Mouse (Mus musculus) embryo, embryonic 9.5 days (tissue): Measurements from ENCODE around the gene Ifitm10.

Experiments
- DNase-seq: peaks from one replicate; pipeline ENCODE4 v3.0.0-alpha.2; 2017; ENCODE audit errors: extremely low spot score

The Ifitm10 gene

GRCm38 (mm10) chr7:142389961-142390650 lies 16.6 kb upstream of the Ifitm10 start:
- DNase-seq: no peak

GRCm38 (mm10) chr7:142388740-142389139 lies 15.2 kb upstream of the Ifitm10 start:
- no peak for DNase-seq

DNA sequence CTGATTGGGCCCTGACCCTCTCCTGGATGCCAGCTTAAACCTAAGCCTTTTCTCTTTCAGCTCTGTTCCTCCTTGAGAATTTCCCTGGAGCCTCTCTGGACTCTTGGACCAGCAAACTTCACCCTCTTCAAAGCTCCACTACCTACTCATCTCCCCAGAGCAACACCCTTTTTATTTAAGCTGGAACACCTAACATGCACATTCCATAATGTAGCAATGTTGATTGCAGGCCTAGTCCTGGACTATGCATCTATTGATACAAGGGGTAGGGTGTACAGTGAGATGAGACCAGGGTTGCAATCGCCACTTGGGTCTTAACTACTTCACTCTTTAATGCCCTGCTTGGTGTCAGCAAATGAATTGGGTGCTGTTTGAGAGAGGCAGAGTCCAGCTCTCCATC lies 14.6 kb upstream of the Ifitm10 start:
- DNase-seq: no peak

GRCm38 (mm10) chr7:142387419-142388148 lies 14.0 kb upstream of the Ifitm10 start, which contains the start of gene Ctsd:
Gene Ctsd, minus strand, starts transcription at chr7:142388038.
- DNase-seq: peak; percentile 97

DNA sequence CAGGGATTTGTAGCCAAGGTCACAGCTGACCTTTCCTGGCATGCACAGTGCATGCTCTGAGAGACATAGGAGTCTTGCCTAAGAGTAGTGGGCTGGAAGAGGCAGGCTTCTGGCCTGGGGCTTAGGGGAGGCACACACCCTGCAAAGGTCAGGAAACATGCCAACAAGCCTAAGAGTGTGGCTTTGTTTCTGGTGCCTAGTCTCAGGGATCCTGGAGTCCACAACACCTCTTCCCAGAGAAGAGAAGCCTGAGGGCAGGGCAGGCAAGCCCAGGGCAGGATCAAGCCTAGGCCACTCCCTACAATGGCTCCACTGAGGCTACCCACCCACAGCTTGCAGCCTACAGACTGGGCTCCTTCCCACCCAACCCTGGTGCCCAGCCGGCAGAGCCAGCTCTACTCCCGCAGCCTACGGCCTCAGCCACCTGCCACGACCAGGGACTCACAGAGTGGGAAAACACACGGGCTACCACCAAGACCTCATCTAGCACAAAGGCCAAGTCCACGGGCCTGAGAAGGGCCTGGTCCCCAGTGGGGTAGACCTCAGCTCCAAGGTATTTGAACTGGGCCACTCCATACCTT lies 13.2 kb upstream of the Ifitm10 start:
- DNase-seq: no peak

GRCm38 (mm10) chr7:142385742-142386403 lies 12.3 kb upstream of the Ifitm10 start:
- no peak for DNase-seq

- DNase-seq: no peak
Measured at GRCm38 (mm10) chr7:142384306-142384705, 10.8 kb upstream of the Ifitm10 start.

- no peak for DNase-seq
Measured at GRCm38 (mm10) chr7:142382567-142382966, 9.0 kb upstream of the Ifitm10 start, which contains the start of gene Gm49369. Gene Gm49369, minus strand, starts transcription at chr7:142382667.

DNA sequence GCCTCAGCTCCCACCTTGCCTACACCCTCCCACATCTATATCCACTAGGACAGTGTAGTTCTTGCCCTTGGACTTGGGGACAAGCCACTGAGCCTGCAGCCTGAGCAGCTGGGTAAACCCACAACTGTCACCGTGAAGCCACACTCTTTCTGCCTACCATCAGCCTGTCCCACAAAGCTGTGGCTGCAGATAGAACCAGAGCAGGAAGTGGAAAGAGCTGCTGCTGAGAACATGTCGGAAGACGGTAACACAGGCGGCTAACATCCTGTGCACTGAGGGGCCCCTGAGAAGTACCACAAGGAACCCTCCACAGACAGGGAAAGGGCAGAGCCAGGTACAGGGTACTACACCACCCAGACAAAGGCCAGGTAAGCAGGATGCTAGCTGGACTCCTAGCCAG lies 7.6 kb upstream of the Ifitm10 start:
- no peak for DNase-seq

DNA sequence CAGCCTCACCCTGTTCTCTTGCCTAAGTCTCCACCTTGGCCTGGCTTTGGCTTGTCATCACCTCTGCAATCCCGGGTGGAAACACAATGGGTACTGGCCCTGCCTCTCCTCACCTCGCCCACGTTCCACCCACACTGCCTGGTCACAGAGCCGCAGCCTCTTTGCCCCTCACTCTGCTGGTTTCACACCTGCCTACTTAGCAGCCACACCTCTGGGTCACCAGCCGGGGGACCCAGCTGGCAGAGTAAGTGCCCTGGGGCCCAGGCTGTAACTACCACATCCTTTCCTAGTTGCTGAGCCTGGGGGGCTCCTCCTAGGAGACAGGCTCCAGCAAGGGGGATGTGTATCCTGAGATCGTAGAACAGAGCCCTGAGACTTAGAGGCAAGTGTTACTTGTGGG lies 5.6 kb upstream of the Ifitm10 start:
- no peak for DNase-seq

DNA sequence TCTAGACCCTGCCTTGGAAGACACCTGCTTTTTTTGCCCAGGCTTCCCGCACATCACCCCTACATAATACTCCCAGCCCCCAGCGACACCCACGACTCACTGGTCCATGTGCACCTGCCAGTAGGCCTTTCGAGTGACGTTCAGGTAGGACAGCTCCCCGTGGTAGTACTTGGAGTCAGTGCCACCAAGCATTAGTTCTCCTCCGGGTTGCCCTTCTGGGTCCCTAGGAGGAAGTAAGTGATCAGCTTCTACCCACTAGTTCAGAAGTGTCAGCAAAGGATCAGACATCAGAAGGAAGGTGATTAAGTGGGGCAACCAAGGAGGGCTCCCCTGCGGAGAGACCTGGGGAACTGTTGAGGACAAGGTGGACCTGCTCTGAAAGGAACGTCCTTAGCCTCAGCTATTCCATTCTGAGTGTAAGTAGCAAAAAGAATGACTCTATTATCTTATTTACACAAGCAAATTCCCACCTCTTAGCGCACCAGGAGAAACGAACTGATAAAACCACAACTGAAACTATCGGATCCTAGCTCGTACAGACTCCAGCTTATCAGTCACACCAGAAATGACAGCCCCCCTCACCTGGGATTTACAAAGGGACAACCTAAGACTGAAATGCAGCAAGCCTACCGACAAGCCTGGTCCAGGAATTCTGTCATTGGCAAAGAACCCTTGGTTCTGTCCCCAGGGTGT lies 3.8 kb upstream of the Ifitm10 start:
- no peak for DNase-seq

DNA sequence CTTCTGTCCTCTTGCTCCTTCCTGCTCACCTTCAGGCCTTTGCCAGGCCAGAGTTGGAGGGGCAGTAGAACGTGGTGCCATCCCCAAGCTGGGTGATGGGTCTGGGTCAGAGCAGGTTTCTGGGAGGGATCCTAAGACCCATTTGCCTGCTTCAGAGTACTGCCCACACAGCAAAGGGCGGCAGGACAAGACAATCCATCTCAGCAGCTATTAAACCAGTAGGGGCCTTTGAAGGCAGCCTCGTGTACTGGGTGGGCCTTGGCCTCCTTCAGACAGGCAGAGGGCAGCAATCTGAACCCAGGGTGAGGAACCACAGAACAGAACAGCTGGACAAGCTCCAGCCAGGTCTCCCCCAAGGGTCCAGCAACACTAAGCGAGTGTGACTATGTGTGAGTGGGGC lies 2.5 kb upstream of the Ifitm10 start:
- no peak for DNase-seq

GRCm38 (mm10) chr7:142375261-142375724 lies 1.7 kb upstream of the Ifitm10 start:
- DNase-seq: no peak

DNA sequence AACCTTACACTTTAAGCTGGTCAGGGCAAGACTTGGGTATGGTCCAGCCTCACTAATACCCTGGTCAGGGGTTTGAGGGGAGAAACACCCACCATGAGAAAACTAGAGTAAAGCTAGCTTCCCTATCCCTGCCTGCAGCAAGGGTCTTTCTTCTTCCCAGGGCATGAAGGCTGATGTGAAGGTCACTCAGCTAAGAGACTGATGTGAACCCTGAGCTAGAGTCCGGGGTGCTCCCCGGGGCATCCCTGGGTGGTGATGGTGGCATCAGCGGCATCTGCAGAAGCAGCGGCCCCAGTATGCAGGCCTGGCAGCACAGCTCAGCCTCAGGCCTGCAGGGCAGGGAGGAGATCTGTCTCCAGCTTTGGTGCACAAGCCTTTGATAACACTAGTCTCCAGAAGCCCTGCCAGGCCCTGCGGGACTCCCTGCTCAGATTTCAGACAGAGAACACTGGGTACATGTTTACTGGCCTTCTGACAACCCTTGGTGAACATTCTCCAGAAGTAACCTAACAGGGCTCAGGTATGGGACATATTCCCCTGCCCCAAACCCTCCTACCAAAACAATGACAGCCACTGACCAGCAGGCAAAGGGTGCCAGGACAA lies 961 bp upstream of the Ifitm10 start:
- no peak for DNase-seq

DNA sequence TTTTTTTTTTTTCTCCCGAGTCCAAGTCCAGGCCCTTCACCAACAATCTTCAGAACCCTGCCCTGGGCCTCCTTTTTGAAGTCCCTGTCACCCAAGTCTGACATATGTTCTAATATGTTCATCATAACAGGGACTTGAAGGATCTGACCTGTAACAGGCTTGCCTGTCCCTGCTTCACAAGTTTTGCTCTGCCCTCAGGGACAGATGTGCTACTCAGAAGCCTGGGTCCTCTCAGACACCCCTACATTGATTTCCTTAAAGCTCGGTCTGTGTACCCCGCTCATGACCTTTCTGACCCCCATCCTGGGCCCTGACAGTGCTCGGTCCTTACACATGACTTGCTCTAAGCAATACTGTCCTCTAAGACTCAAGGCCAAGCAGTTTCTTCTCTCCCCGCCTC lies 514 bp downstream of the Ifitm10 start:
- no peak for DNase-seq

DNA sequence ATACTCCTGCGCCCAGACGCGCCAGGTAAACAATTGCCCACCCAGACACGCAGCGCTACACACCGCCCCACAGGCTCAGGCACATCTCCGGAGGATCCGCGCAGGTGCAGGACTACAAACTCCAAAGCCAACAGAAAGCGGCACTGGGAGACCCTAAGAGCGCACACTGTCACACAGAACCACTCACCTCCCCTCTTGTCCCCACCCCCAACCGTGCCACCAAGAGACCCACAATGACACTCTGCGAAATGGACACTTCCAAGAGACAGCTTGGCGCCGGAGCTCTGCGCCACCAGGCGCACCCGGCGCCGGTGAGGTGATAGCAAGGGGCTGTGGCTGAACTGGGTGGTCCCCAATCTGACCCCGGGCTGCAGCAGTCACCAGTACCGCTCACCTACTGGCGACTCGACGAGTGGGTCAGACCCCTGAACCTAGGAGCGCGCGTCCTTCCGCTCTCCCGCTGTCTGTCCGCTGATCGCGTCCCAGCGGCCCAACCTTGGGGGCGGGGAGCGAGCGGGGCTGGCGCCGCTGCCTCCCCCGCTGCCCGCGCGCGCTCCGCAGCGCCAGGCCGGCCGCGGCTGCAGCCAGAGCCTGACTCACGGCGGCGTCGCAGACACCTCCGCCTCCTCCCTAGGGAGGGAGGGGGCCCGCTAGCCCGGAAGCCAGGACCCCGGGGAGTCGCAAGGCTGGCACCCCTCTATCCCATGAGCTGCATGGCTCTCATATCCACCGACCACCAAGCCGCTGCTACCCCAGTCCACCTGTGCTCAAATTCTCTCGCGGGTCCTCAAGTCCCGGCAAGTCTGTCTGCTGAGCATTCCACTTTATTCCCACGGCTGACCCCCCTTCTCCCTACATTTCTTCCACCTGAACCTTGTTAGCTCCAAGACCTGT lies 1.5 kb downstream of the Ifitm10 start:
- peak; percentile 41 for DNase-seq

DNA sequence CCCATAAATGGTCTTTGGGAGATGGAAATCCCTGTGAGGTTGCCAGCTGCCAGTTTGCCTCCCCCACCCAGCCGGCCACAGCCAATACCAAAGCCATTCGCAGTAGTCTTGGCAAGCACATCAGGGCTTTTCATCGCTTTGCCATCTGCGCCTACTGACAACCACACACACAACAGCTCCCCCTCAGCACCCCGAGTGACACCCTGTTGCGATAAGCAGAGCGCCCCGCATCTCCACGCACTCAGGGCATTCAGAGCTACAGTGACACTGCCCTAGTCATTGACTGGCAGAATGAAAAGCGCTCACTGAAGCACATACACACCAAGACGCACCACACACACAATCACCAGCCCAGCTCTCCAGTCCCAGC lies 2.2 kb downstream of the Ifitm10 start:
- no peak for DNase-seq

DNA sequence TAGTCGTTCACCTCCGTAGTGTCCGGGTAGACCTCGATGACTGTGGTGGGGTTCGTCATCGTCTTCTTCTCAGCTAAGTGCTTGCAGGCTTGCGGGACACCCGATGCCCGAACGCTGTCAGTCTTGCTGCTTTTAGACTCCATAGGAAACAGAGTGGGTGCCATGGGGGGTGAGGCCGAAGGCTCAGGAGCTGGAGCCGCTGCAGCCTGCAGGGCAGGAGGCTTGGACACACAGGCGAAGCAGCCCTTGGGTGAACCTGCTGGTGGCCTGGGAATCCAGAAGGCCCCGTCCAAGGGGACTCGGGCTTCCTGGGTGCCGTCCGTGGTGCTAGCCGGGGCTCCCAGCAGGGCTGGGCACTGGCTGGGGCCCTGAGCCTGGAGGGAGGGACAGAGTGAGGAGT lies 2.6 kb downstream of the Ifitm10 start:
- no peak for DNase-seq

- DNase-seq: no peak
Measured at GRCm38 (mm10) chr7:142369820-142370219, 3.7 kb downstream of the Ifitm10 start.

DNA sequence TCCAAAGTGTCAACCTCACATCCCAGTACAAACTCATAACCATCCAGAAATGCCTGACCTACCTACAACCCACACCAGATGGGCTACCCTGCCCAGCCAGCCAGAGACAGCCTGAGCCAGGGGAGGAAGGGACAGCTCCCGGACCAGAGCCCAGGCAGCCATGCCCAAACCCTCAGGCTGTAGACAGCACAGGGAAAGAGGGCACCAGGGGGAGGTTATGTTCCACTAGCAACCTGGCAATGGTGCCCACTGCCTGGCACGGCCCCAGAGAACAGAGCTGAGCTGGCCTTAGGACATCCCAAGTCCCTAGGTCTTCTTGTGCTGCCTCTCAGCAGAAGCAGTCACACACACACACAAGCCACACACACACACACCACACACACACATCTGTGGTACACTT lies 4.7 kb downstream of the Ifitm10 start:
- no peak for DNase-seq
